Mouse (Mus musculus) adrenal gland (tissue): Measurements from ENCODE around the gene Itgal.
"Not testable (repeated sequence)": the region's sequence is repeated elsewhere in the genome, so short reads cannot be mapped to it uniquely, and the experiment has no call there.

Experiments used
- intact Hi-C: fragments of 180-260 bp; cut with DNase I; formaldehyde crosslinking; loops from one replicate; pipeline ENCODE4 v1.15.1; 2025

Gene Itgal

GRCm38 (mm10) chr7:127375271-127376245 lies 79.5 kb downstream of the Itgal start, which contains the start of gene Zfp747:
Gene Zfp747 (minus strand): TSS chr7:127376050.
- intact Hi-C loops: not testable (repeated sequence)

GRCm38 (mm10) chr7:127378310-127378921 lies 82.4 kb downstream of the Itgal start:
- intact Hi-C loops: no loop called here
